Mouse (Mus musculus): ENCODE measurements at regions not wholly inside any gene's neighbourhood (a gene's known extent, or its start where the extent isn't known, plus 50 kb on each side); places are given as distances from the start of the nearest gene placed in this dataset.

DNA sequence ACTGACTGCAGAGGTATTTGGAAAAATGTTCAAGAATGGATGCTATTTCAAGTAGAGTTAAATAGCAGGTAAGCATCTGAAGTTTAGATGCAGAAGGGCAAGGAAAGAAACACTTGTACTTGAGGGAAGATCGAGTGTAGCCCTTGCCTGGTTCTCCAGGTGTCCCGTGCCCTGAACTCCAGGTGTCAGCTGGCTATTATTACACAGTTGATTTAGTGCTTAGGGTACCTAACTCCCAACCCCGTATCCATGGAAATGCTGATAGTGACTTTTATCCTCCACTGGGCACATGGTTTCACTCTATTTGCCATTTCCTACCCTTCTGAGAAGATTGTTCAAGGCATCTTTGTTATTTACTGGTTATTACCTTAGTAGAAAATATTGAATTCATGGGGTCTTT is 86.6 kb upstream of the Gnpda2 start:
- in situ Hi-C loops (cut with MboI, MseI) = no loop called here

GRCm38 (mm10) chr5:69678268-69678667 is 86.1 kb upstream of the Gnpda2 start:
- in situ Hi-C loops (cut with MboI, MseI) = no loop called here

- in situ Hi-C loops (cut with MboI, MseI) = no loop called here
These were observed 73.4 kb upstream of the Gnpda2 start for GRCm38 (mm10) chr5:69665555-69665954.

DNA sequence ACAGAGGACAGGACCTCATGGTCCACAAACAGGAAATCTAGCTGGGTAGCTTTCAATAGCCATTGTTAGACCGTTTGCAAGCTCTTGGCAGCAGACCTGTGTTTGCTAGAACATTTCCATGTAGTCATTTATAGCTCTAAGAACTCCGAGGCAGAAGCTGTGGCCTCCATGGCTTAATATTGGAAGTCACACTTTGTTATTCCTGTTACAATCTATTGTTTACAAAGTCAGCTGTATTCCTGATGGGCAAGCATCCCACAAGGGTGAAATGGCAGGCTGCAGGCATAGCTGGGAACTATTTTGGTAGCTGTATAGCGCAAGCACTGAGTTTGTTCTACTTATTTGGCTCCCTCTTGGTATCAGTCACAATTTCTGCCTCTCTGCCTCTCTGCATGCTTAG is 71.8 kb upstream of the Gnpda2 start:
- in situ Hi-C loops (cut with MboI, MseI) = no loop called here

Measured in T-helper 2 cell (primary cell).